Mouse (Mus musculus): ENCODE measurements around the gene Ccr8.

The Ccr8 gene

DNA sequence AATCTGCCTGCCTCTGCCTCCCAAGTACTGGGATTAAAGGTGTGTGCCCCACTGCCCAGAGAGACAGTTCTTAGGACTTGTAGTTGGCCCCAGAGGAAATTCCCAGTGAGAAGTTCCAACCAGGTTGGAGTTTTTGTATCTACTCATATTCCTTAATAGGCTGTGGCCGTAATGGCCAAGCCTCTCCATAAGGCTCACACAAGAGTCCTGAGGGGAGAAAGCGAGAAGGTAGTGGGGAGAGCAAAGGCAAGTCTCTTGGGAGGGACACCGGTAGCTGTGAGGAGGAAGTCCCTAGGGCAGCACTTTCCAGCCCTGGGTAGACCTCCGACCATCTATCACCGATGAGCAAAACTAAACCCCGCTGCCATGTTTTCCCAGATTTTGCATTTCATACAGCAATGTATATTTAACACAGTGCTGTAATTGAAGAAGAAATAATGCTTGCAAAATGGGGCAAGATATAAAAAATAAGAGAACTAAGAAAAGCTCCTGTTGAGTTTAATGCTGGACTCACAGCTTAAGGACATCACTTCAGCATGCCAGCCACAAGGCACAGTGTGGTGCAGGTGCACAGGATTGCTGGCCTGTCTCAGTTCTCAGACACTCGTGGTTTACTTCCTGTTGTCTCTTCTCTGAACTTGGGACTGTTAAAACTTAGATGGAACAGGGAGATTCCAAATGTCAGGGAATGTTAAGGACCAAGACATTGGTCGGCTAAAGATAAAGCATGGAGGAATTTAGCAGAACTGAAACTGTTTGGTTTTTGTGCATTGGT is 41.3 kb downstream of the Ccr8 start:
- DNase-seq (ENCODE audit: low spot score), result no peak

DNA sequence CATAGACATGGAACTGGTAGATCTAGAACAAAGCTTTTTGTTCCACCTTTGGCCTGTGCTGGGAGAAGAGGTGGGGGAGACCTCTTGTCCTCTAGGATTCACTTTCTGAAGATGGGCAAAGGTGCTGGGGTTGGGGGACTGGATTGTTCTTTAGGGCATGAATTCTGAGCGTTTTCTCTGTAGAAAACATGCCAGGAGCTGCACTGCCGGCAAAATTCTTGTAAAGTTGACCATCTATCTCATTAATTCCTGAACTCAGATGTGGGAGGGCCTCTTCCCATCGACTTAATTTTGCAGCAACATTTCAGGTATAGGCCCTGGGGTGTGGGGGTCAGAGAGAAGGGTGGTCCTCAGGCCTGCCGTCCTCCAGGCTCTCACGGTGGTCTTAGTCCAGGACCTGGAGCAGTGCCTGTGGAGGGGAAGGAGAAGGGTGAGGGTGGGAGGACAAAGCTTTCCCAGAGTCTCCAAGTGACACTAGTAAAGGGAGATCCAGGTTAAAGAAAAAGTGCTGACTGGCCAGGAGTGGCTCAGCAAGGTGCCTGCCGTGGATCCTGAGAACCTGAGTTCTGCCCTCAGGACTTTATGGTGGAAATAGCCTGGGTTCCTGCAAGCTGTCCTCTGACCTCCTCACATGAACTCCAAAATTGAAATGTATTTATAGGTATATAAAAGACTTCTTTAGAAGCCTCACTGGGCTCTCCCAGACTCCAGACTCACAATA is 42.0 kb downstream of the Ccr8 start:
- DNase-seq (ENCODE audit: low spot score), result no peak

DNA sequence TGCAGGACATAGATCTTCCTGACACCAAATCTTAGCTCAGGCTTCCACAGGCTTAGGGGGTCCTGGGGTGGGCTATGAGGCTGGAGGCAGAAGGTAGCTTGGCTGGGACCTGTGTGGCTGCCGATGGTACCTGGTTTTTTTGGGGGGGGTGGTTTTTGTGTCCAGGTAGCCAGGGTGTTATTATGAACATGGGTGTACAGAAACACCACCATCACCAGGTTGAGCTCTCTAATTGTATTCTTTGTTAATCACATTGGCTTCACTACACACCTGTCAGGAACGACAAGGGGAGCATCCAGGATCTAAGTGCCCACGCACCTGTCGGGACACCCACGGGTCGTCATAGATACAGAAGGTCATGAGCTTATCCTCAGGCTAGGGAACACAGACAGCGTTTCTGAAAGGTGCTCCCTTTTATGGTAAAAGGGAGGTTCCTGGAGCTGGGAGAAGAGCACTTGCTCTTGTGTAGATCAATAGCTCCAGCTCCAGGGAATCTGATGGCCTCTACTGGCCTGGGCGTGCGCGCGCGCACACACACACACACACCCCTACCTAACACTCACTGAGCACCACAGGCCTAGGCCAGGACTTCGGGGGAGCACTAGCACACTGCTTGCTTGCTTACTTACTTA is 42.7 kb downstream of the Ccr8 start:
- DNase-seq (ENCODE audit: low spot score), result no peak

DNA sequence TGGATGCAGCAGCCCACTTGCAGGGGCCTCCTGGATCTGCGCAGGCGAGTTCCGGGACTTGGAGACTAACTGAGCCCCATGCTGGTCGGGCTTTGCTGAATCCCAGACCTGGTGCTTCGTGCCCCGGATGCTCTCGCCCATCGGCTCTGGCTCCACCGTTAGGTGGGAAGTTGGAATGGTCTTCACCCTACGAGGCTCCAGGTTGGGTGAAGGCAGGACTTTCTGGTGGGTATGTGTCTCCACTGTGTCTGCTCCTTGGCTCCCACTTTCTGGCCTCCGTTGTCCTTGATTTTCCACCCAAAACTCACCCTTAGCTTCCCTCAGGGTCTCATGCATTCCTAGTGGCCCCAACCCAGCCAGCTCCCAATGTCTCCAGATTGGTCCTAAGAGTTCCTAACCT is 43.5 kb downstream of the Ccr8 start:
- no peak for DNase-seq (ENCODE audit: low spot score)

DNA sequence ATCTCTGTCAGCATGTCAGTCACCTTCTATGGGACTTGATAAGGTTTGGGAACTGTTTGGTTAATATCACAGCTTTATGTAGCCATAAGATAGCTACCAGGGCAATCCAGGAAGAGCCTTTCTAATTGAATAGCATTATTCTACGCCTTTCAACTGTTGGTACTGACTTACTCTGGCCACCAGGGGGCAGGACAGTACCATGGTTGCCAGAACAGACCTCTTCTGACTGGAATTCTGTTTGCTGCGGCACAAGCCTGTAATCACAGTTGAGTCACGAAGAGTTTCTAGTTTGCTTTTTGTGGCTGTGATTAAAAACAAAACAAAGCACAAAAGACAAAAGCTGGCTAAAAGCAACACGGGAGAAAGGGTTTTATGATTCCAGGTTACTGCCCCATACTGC is 48.7 kb downstream of the Ccr8 start:
- peak; percentile 66 for DNase-seq (ENCODE audit: low spot score)

DNA sequence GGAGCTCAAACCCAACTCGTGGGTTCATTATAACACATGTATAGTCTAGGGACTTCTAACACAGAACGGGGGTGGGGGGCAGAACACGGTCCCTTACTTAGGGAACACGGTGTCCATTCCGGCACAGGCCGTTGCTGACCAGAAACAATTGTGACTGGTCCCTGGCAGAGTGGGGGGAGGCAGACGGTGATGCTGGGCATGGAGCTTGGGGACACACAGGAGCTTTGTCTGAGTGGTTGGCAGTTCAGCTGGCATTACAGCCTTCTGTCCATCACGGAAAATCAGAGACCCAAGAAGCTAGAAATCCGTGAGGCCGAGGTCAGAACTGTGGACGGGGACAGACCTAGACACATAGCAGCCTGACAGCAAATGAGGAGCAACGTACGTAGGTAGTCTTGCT is 52.6 kb downstream of the Ccr8 start:
- DNase-seq (ENCODE audit: low spot score), result no peak

All from c-Kit-positive CD71-positive TER-119-positive erythroid progenitor cells, embryonic 14.5 days (primary cell).